Mouse (Mus musculus) lung, adult 2 months (tissue): ENCODE results near the gene Nr5a2.

ENCODE experiments used
- CTCF ChIP-seq: fragments of 200-500 bp; IDR thresholded peaks from 2 replicates; pipeline ENCODE4 v1.5.1; 2011; ENCODE audit warnings: mild to moderate bottlenecking, low read length, control low read depth; ENCODE audit not compliant: insufficient read depth
- POLR2A ChIP-seq: fragments of 200-500 bp; IDR thresholded peaks from 2 replicates; pipeline ENCODE4 v1.6.1; 2011; ENCODE audit warnings: low read depth, mild to moderate bottlenecking, control low read depth, low read length, borderline replicate concordance; ENCODE audit errors: extremely low read depth

- TF ChIP-seq CTCF (no peak), POLR2A (no peak)
These were observed 91.3 kb downstream of the Nr5a2 start for GRCm38 (mm10) chr1:136868955-136869354.
